Mouse (Mus musculus) thymus, adult 18-20 months (tissue): ENCODE measurements at regions not wholly inside any gene's neighbourhood (a gene's known extent, or its start where the extent isn't known, plus 50 kb on each side); places are given as distances from the start of the nearest gene placed in this dataset.

Experiments used
- DNase-seq, 2 experiments: peaks; one replicate each; pipeline ENCODE4 v3.0.0; 2022; ENCODE audit warnings: mixed read lengths in 2 of 2

DNA sequence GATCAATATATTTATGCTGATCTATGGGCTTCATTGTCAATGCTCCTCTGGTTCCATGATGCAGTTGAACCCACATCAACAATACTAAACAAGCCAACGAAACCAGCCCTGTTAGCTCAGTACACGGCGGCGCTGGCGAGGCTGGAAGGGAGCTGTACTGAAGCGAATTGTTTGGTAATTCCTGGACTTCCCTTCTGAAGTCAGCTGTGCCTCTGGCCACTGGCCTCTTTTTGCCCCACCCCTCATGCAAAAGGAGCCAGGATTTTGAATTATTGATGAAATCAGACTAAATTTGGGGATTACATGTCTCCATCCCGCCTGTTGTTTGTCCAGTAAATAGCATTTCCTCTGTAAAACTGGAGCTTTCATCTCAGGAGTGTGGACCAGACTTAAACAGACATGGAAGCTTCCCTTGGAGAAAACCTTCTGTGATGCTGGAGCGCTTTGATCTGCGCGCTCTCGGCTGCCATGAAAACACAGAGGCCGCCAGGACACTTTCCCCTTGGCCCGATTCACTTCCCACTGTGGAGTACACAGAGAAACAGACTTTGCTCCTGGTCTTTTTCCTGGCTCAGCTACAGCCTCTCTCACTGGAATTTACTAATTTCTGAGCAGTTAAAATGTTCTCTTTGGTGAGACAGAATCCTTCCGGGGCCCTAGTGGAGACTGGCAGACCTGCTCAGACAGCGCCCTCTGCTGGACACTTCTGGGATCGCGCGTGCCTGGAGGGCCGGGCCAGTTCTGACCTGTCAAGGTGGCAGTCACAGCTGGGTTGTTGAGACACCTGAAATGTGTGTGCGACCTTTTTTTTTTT is 412.9 kb upstream of the Gm6657 start:
- DNase-seq, result peak; percentile 50 to 56

DNA sequence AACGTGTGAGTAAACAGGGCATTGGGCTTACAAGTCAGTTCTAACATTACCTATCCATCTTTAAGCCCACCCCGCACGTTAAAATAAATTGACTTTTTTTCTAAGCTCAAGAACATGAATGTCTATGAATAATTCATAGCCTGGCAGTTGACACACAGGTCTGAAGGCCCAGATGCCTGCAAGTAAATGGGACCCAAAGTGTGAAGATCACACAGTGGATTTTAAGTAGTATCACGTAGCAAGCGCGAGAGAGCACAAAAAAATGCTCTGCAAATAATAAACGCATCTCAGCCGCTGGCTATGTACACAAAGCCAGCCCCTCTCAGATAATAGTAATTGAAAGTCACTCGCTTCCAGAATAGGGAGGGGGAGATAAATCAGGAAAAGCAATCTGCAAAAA is 410.1 kb upstream of the Gm6657 start:
- no peak for DNase-seq

DNA sequence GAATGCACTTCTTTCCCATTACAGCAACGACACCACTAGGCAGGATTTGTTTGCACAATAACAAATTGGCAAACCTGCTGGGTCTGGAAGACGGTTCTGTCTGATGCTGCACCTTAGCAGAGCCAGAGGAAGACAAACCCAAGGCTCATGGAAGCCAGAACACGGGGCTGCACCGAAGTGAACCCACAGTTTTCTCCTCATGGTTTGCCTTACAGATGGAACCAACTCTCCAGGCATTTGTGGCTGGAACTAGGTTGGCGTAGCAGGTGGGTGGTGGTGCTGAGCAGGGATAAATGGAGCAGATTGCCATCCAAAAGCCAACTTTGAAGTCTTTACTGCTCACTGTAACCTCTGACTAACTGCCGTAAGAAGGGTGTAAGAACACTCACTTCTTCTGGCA is 408.4 kb upstream of the Gm6657 start:
- no peak for DNase-seq

DNA sequence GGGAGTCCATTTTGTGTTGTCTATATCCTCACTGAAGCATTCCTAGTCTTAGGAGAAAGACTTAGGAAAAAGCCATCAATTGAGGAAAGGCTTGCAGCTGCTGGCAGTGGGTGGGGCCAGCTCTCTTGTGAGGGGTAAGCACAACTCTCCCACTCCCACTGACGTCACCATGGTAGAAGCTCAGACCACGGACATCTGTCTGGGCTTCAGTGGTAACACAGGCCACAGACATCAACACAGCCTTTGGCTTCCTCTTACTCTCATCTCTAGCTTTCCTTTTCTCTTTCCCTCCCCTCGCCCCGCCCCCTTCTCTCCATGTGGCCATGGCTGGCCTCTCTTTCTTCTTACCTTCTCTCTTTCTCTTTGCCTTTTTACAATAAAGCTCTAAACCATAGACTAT is 407.4 kb upstream of the Gm6657 start:
- no peak for DNase-seq

DNA sequence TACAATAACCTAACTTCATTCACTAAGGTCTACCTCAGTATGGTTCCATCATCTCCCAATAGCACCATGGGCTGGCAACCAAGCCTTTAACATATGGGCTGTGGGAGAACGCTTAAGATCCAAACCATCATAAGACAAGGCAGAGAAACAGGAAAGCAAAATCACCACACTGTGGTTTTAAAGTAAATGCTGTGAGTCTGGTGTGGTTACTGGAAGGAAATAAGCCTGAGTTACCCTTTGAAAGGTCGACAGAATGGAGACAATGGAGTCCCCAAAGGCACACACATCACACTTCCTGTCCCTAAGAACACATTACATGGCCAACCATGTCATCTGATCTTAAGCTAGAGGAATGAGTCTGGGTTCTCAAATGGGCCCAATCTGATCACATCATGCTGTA is 405.8 kb upstream of the Gm6657 start:
- DNase-seq, result no peak

DNA sequence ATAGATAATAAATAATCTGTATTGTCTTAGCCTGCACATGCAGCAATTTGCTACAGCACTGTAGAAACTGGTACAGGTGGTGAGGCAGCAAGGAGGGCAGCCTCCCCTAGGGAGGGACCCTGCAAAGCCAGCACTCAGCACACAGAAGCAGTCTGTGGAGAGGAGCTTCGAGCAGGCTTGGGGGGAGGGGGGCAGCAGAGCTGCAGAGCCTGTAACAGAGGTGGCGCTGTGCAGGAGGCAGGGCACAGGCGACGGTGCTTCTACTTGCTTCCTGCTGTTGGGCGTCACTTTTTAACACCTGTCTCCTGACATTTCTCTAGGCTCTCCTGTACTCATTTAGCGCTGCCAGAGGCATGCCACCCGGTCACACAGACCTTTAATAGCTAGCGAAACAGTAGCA is 404.6 kb upstream of the Gm6657 start:
- peak; percentile 12 to 17 for DNase-seq

DNA sequence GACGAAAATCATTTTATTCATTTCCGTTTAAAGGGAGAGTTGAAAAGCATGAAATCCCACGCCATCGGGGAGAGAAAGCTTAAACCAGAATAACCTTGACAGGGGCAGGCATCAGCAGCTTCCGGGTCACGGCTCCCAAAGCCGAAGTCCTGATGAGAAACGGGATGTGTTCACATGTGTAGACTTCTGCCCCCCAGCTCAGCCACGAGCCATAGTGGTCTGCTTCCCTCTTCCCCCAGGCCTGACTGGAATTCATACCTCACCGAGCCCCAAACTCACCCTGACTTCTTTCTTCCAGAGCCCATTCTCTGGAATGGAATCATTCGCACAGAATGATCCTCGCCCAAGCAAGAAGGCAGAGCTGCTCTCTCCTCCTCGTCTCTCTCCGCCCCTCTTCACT is 404.2 kb upstream of the Gm6657 start:
- no peak for DNase-seq

DNA sequence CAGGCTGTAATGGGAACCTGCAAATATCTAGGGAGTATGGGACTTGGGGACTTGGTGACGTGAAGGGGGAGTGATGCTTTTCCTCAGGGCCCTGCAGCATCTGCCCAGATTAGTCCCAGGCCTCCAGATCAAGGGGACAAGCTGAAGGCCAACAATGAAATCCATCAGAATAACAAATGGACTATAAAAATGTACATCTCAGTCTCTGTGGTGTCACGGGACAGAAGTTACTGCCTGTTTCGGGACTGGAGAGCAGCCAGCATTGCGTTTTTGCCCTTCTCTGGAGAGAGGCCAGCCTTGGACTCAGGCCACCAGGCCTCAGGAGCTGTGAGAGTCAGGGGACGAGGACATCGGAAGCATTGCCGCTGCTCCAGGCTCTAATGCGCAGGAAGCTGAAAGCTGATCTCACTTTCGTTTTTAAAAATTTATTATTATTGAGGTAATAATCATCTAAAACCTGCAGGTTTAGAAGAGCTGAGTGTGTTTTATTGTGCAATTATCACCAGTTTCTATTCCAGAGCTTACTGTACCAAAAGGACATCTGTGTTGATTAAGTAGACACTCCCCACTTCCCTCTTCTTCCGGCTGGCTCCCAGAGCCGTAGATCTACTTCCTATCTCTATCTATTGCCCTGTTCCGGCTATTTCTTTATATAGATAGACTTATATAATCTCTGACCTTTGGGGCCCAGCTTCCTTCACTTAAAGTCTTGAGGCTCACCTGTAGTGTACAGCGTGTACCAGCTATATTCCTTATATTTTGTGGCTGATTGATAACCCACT is 403.0 kb upstream of the Gm6657 start:
- no peak for DNase-seq

DNA sequence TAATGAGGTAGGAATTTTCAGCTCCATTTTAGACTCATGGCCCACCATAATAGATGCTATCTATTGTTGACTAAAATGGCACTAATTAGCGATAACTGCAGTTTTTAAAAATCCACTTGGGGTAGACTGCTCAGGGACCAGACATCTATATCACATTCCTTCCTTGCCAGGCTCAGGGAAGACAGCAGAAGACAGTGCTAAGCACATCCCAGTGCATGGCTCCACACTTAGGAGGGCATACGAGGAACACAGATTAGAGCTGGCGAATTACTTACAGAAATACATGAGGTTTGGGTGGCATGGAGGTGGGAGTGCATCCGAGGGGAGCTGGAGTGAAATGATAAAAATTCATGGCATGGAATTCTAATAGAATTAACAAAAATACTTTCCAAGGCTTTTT is 395.5 kb upstream of the Gm6657 start:
- no peak for DNase-seq

DNA sequence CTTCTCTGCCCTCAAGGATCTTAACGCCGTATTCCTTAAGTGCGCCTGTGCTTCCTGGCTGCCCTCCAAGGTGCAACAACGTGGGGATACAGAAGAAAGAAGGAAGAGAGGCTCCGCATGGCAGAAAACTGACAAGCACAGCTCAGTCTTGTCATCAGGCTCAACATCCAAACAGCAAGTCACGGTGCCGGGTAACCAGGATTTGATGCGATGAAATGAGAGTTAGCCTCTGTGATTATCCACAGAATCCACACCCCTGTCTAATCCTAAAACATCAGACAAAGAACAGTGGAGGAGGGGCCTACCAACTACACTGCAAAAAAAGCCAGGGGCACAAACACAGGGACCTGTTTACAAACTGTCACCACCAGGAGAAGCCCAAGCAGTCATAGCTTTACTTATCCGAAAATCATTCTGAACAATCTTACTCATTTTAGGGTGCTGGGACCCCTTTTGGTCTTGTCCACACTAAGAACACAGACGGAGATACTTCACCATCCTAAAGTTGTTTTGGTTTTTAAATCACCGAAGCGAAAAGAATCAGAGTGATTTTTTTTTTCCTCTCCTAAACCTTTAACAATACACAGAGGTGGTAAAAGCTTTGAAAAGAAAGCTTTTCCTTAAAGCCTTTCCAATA is 394.8 kb upstream of the Gm6657 start:
- no peak for DNase-seq

DNA sequence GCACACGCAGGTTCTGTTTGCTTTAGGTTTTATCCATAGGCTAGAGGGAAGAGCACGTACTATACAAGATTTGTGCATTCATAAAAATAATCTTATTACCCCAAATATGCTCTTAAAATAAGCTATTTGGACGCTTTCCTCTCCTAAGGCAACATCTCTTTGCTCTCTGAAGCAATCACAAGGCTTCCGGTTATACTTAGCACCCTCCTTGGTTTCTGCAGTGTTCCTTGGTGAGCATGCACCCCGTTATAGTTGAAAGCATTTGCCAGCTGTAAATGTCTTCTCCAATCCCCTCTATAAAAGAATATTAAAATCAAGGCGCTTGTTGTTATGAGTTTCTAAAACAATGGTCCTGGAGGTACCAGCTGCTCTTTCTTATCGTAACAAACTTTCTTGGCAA is 386.4 kb upstream of the Gm6657 start:
- no peak for DNase-seq

DNA sequence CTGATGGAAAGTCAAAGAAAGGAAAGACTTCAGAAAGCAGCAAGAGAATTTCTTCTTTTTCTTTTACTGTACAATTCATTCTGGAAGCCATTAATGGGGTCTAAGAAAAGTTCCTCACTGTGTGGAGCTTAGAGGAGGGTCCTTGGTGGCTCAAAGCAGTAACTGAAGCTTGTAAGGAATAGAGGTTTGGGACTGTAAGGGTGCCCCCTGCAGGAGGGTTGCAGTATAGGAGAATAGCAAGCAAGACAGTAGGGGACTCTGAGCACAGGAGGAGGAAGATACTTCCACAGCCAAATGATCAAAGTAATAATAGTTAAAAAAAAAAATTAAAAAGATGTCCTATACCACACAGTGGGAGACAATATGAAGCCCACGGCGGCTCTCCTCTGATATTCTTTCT is 382.8 kb upstream of the Gm6657 start:
- no peak for DNase-seq

DNA sequence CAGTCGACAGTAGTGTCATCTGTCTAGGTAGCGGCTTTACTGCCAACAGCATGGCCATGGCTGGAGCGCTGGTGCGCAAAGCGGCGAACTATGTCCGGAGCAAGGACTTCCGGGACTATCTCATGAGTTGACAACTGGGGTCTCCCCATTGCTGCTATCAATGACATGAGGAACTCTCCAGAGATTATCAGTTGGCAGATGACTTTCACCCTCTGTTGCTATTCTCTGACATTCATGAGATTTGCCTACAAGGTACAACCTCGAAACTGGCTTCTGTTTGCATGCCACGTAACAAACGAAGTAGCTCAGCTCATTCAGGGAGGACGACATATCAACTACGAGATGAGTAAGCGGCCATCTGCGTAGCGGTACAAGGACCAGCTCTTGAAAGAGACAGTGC is 374.6 kb upstream of the Gm6657 start:
- DNase-seq, result no peak

DNA sequence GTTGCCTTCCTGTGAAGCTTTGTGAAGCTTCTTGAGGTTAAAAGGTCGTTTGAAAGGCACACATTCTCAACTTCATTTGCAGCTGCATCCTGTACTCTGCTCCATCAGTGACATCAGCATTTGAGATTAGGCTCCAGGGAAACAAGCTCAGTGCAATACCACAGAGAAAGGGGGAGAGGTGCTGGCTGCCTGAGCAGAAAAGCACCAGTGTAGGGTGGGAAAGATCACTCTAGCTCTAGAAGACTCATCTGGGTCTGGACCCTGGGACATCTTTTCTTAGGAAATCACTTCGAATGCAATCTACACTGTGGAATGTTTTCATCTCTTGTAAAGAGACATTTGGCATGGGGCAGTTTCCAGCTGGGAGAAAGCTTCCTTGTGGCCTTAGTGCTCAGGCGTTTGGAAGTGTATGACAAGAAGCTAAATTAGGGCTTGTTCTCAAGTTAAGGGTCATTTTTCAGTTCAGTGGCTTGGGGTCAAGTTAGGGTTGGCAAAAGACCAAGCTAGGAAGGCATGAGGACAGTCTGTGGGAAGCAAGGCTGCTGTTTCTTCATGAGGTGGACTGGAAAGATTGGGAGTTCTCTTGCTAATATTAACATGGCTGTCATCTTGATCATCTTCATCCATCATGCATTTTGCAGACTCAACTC is 370.5 kb upstream of the Gm6657 start:
- DNase-seq, result no peak

DNA sequence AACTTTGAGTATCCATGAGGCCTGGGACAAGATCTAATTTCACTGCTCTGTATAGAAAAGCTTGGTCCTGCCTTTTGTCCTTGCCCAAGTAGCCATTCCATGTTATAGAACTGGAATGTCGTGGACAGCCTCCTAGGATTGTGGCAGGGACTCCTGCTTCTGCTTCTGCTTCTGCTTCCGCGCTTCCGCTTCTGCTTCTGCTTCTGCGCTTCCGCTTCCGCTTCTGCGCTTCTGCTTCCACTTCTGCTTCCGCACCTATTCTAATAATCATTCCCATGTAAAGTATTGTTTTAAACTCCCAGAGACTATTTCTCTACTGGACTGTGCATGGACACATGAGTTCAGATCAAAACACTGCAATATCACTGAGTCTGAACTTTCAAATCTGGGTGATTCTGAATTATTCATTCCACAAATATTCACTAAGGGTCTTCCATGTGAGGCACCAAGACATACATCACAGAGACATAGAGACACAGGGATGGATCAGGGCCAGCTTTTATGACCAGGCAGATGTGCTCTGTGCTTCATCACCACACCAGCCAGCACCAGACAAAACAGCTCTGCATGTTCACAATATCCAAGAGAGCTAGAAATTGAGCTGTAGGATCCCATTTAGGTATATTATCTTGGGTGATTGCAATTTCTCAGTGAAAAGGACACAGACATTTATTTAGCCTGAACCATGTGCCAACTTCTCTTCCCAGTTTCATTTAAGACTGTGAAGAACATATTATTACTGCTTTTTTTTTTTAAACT is 360.5 kb upstream of the Gm6657 start:
- DNase-seq, result no peak

DNA sequence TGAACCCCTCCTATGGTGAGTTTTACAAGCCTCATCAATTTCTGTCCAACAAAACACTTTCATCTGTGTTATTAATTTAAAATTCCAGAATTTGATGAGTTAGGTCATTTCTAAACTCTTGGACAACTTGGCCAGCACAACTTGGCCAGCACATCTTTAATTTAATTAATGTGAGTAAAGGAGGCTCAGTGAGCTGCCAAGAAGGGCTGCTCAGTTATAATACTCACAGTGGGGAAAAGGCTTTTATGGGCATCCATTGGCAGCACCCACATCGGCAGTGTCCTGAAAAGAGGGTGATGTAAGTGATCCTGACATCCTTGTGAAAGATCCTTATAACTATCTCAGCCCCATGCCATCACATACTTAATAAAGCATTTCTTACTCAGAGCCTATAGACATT is 359.2 kb upstream of the Gm6657 start:
- no peak for DNase-seq

DNA sequence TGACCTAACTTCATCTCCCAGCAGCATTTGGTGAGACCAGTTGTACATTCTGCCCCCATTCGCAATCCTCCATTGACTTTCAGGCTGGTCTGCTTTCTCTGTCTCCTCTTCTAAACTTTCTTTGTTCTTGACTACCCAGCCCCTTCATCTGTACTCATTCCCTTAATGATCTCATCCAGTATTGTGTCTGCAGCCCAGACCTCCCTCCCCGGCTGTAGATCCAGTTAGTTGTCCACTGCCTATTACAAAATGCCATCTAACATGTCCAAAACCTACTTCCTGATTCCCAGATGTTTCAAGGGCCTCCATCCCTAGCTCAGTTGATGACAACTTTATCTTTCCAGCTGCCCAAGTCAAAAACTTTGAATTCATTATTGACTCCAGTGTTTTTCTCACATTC is 357.8 kb upstream of the Gm6657 start:
- no peak for DNase-seq

DNA sequence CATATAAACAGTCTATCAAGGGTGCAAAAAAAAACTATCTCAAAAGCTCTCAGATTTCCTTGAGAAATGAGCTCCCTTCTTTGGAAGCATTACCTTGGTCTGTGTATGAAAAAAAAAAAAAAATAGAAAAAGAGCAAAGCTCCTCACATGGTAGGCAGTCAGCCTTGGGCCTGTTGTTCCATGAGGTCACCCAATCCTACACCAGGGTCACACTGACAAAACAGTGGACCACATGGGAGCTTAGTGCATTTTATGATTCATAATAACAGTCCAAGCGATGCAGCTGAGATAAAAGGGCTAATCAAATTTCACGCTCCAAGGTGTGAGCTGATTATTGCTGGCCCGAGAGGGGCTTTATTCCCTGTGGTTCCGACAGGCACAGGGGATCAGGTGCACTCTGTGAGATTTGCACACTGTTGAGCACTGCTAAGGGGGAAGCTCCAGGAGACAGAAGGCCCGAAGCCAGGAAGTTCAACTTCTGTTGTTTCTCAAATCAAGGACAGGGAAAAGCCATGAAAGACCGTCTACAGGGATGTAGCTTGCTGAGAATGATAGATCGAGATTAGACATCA is 352.1 kb upstream of the Gm6657 start:
- DNase-seq, result no peak

DNA sequence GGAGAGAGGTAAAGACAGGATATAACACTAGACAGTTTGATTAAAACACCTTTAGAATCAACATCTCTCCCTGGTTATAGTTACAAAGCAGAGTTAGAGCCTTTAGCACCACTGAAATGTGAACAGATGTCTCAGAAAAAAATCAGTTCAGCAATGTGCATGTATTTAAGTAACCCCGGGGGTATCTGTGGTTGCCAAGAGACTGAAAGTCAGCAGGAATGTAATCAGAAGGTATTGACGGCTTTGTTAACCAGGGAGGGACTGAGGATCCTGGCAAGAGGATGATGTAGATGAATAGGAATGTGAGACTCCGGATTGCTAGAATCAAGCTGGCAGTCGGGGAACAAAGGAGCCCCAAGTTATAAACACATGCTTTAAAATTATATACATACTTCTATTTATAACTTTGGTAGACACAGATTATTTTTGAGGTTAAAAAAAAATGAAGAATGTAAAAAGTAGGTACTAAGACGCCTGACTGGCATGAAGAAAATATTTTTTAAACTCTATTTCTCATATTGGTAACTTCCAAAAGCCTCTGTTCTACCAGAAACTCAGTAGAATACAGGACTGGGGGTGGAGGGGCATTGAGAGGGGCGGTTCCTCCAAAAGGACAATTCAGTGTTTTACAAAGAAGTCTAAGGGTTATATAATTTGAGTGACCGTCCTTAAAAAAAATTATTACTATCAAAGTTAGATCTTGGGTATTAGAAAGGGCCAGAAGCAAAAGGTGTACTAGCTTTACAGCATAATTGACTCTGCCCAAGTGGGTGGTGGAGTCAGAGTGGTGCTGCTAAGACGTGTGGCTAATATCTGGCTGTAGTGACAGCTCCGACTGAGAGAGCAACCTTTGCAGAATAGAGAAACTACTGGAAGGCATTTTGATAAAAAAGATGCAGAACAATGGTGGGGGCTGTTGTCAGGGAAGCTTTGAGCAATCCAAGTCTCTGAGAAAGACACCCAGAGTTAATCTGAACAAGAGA is 341.2 kb upstream of the Gm6657 start:
- no peak for DNase-seq

DNA sequence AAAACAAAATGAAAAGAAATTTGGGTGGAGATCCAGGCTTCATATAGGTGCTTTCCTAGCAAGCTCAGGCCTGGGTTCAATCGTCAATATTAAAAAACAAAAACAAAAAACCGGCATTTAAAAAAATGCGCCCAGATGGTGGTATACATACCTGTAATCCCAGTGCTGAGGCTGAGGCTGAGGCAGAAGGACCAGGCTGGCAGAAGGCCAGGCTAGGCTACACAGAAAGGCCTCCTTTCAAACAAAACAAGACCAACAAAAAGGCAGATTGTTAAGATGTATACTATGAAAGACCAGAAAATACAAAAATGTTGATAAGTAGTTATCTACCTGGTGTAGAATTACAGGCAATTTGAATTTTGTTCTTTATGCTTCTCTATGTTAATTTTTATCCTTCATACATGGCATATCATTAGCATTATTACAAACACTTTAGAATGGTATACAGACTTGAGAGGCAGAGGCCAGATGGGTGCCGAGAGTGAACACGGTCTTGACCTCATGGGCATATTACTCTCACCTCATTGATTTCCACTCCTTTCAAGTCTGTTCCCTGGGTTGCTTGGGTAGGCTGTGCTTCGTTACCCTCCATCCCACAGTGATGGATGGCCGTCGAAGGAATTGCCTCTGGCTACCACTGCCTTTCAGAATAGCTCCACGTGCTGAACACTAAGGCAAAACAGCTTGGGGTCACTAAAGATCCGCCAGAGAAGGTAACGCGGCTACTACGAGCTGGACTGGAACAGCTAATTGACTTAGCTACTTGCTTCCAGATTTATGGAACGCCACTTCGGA is 339.6 kb upstream of the Gm6657 start:
- DNase-seq, result no peak
